Mouse (Mus musculus): ENCODE data around the gene Nags. TPM values are rescaled to one million over a fixed set of nuclear protein-coding genes. Genes with fewer than 3 reads are reported as not detected.

Nags gene
- not detected in 2 replicates for polyA plus RNA-seq (2015; fragmentation: Nextera tagmentation; extraction: Ambion mirVana)

DNA sequence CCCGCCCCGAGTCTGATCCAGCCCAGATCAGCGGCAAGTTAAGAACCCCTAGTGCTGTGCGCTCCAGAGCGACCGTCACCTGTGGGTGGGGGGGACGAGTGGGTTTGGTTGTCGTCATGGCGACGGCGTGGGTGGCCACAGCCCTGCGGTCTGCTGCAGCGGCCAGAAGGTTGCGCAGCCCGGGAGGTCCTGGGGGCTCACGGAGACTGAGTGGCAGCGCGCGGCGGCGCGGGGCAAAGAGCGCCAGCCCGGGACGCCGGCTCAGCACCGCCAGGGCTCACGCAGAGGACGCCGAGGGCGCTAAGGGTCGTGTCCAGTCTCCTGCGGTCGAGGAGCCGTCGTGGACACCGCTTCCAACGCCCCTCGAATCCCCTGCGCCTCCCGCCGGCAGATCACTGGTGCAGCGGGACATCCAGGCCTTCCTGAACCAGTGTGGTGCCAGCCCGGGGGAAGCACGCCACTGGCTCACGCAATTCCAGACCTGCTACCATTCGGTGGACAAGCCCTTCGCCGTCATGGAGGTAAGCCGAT lies at the start of gene Nags:
Nags (plus strand) TSS at position 43 of the 531 bp plus-strand sequence.
- Histone ChIP-seq H3K4me3 (peak within 1 kb of the TSS; percentile 17; the same call in 1 of the 2 replicates), H3K9me3 (replicated peaks) (no peaks in the 10 kb centered on the region), H3K4me1 (peaks cover 10% of the 10 kb centered on the region; the same call in 1 of the 2 replicates), H3K4me2 (peak within 1 kb of the TSS; percentile 44), H3K27ac (no peak within 1 kb of the TSS), H3K27me3 (peaks cover 75% of the 10 kb centered on the region), H3K36me3 (ENCODE audit: poor library complexity, severe bottlenecking) (no peaks in the 10 kb centered on the region), H3K9ac (no peak within 1 kb of the TSS)
- WGBS: under 1% methylated on average over 49 of the region's 50 CpGs
- ATAC-seq: no peak

DNA sequence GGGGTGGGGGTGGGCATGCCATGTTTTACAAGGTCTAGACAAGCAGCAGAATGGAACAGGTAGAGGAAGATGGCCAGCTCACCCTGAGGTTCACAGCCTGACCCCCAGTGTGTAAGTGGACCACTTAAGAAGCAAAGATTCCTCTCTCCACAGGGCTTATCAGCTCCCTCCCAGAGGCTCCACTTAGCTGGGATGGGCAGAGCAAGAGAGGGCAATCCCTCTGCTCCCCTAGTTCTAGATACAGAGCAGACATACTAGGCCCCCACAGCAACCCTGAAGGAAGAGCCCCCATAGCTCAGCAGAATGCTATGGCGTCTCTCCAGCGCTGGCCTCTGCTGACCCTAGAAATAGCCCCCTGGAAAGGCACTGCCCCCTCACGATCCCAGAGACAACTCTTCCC lies 49.6 kb upstream of the Nags start:
- no peak overlapping the region for H3K9ac ChIP-seq
- H3K4me1 ChIP-seq: peaks cover 15% of the 10 kb centered on the region
- H3K36me3 ChIP-seq (ENCODE audit: poor library complexity, severe bottlenecking): no peaks in the 10 kb centered on the region
- no peaks in the 10 kb centered on the region for H3K9me3 ChIP-seq (replicated peaks)
- H3K4me2 ChIP-seq: no peak overlapping the region
- H3K4me3 ChIP-seq: no peak overlapping the region
- no peak for ATAC-seq
- 71% methylated on average over 3 of the region's 3 CpGs for WGBS
- no peak overlapping the region for H3K27ac ChIP-seq
- peaks cover 14% of the 10 kb centered on the region; the same call in 1 of the 2 replicates for H3K27me3 ChIP-seq

DNA sequence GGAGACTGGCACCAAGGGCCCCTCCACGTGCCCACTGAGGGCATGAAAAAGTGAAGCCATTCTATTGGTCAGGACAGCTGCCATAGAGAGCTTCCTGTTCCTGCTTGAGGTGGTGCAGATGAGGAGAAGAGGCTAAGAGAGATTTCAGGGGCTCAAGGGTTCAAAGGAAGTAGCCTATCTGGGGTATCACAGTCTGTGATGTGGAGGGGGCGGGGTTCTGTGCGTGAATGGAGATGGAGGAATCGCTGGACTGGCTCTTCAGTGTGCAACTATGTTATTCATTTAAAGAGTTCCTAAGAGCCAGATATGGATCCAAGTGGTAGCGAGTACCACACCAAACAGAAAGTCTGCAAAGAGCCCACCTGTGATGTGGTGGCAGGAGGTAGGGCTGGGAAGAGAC lies 48.9 kb upstream of the Nags start:
- H3K9ac ChIP-seq: no peak overlapping the region

DNA sequence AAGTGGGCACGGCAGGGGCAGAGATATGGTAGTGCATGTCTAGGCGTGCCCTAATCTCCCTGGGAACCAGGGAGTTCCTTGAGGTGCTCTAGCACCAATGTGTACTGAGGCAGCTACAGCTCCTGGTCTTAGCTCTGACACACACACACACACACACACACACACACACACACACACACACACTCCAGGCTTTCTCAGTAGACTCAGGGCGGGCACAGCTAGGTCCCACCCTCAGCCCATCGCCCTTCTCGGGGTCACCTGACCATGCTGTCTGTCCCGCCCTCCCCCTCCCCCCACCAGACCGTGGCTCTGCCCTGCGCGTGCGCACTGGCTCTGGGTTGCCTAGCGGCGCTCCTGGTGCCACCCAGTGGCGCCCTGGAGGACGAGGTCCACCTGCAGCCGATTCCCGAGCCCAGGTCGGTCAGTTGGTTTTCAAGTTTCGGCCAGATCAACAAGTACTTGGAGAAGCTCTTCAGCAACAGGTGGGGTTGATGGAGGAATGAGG lies 48.4 kb upstream of the Nags start:
- Histone ChIP-seq H3K9me3 (replicated peaks) (no peaks in the 10 kb centered on the region), H3K4me3 (peak overlapping the region; percentile 21; the same call in 1 of the 2 replicates), H3K4me1 (peaks cover 15% of the 10 kb centered on the region), H3K9ac (0 out of 2 replicates have a peak overlapping the region, but pooled peaks have one; percentile 22), H3K27ac (0 out of 2 replicates have a peak overlapping the region, but pooled peaks have one; percentile 0), H3K27me3 (peaks cover 25% of the 10 kb centered on the region), H3K36me3 (ENCODE audit: poor library complexity, severe bottlenecking) (no peaks in the 10 kb centered on the region), H3K4me2 (peak overlapping the region; percentile 56)
- 4% methylated on average over 17 of the region's 18 CpGs for WGBS
- peak; percentile 89 for ATAC-seq

More for the DNA sequence above, 48.9 kb upstream of the Nags start:
- H3K9me3 ChIP-seq (replicated peaks): no peaks in the 10 kb centered on the region
- H3K27ac ChIP-seq: no peak overlapping the region
- 72% methylated on average over 5 of the region's 5 CpGs for WGBS
- peaks cover 21% of the 10 kb centered on the region for H3K27me3 ChIP-seq
- peaks cover 15% of the 10 kb centered on the region for H3K4me1 ChIP-seq
- H3K36me3 ChIP-seq (ENCODE audit: poor library complexity, severe bottlenecking): no peaks in the 10 kb centered on the region
- peak overlapping the region; percentile 56 for H3K4me2 ChIP-seq
- H3K4me3 ChIP-seq: peak overlapping the region; percentile 21; the same call in 1 of the 2 replicates
- ATAC-seq: no peak; the same call in 1 of the 2 replicates

DNA sequence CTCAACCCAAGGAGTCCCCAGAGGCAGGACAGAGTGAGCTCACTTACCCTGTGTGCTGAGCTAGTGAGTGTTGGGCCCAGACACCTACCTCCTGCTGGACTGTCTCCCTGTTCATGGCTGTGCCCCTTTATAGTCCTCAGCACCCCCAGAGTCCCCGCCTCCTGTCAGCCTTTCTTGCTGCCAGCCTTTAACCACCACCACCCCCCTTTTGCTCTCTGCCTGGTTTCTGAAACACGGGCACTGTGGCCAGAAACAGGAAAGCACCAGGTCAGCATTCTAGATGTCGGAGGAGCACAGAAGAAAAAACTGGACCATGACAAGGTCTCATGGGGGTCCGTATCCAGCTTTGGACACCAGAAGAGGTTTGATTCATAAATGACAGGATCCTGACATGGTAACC lies 44.1 kb upstream of the Nags start, which contains the start of gene Ppy:
Ppy (minus strand) TSS at position 101 of the 400 bp plus-strand sequence.
- H3K4me3 ChIP-seq: no peak within 1 kb of the TSS
- no peaks in the 10 kb centered on the region for H3K9me3 ChIP-seq (replicated peaks)
- H3K9ac ChIP-seq: no peak within 1 kb of the TSS
- no peak within 1 kb of the TSS for H3K27ac ChIP-seq
- H3K4me1 ChIP-seq: peaks cover 14% of the 10 kb centered on the region
- H3K27me3 ChIP-seq: peaks cover 62% of the 10 kb centered on the region
- 82% methylated on average over 4 of the region's 4 CpGs for WGBS
- no peaks in the 10 kb centered on the region for H3K36me3 ChIP-seq (ENCODE audit: poor library complexity, severe bottlenecking)
- no peak for ATAC-seq
- no peak within 1 kb of the TSS for H3K4me2 ChIP-seq

DNA sequence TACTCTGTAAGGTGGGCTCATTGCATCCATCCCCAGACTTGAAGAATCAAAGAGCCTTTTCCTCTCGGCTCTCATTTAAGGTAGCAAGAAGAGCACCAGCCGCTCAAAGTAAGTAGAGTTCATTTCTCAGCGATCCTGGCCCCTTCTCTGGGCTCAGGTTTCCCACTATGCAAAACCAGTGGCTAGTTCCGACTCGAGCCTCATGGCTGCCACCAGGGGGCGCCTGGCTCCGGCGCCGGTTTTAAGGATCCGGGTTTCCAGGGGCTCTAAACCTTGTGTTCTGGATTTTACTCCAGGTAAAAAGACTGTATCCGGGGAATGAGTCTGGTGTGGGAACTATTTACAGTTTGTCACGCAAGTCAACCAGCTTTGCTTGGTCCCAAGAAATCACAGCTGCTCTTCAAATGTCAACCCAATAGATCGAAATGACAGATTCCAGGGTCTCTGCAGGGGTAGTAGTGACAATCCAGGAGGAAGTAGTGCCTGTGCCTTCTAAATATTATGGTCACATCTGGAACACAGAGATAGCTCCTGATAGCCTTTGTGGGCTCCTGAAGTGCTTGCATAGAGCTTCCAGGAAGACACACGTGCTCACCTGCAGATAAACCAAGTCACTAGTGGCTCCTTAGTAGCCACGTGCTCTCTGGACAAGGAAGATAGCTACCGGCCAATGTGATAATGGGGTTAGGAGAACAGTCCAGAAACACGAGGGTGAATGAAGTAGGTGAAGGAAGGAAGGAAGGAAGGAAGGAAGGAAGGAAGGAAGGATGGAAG lies 42.6 kb upstream of the Nags start:
- no peak; the same call in 1 of the 2 replicates for ATAC-seq
- Histone ChIP-seq H3K4me2 (no peak overlapping the region), H3K36me3 (ENCODE audit: poor library complexity, severe bottlenecking) (no peaks in the 10 kb centered on the region), H3K27me3 (peaks cover 76% of the 10 kb centered on the region), H3K27ac (no peak overlapping the region), H3K9me3 (replicated peaks) (no peaks in the 10 kb centered on the region), H3K4me3 (no peak overlapping the region), H3K4me1 (no peaks in the 10 kb centered on the region), H3K9ac (no peak overlapping the region)
- 22% methylated on average over 17 of the region's 17 CpGs for WGBS

DNA sequence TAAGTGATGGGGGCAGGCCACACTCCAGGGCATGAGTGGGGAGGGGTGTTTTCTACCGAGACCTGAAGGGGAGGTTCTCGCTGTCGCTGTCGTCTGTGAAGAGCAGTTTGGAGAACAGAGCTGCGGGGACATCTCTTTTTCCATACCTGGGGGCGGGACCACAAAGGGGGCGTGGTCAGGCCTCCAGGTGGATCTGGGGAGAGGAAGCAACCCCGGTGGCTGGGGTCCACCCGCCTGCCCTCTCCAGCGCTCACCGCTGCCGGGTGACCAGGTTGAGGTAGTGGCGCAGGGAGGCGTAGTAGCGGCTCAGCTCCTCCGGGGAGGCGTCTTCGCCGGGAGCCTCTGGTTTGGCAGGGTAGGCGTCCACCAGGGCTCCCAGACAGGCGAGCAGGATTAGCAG lies 38.4 kb upstream of the Nags start:
- Histone ChIP-seq H3K4me2 (no peak overlapping the region), H3K9me3 (replicated peaks) (no peaks in the 10 kb centered on the region), H3K4me1 (no peaks in the 10 kb centered on the region), H3K27me3 (peaks cover 68% of the 10 kb centered on the region), H3K36me3 (ENCODE audit: poor library complexity, severe bottlenecking) (no peaks in the 10 kb centered on the region), H3K9ac (no peak overlapping the region), H3K4me3 (no peak overlapping the region), H3K27ac (no peak overlapping the region)
- no peak for ATAC-seq
- WGBS: 2% methylated on average over 21 of the region's 21 CpGs

DNA sequence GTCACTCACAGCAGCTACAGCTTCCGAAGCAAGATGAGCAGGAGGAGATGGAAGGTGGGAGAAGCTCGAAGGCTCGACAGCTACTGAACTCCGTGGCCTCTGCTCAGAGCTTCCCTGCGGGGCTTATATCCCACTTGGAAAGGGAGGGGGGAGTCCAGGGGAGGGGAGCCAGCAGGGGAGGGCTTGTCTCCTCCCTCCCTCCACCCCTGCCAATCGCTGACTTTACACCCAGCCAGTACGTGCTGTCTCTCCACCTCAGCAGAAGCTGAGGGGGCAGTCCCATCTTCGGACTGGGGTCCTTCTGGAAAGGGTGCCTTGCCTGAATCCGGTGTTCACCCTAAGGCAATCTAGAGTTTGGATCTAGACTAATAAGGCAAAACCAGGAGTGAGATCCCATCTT lies 37.6 kb upstream of the Nags start, which contains the start of gene Pyy:
Pyy (minus strand) TSS at position 101 of the 400 bp plus-strand sequence.
- Histone ChIP-seq H3K27ac (no peak within 1 kb of the TSS), H3K4me1 (no peaks in the 10 kb centered on the region), H3K4me3 (no peak within 1 kb of the TSS), H3K36me3 (ENCODE audit: poor library complexity, severe bottlenecking) (no peaks in the 10 kb centered on the region), H3K4me2 (no peak within 1 kb of the TSS), H3K9ac (no peak within 1 kb of the TSS), H3K9me3 (replicated peaks) (no peaks in the 10 kb centered on the region), H3K27me3 (peaks cover 64% of the 10 kb centered on the region)
- 16% methylated on average over 9 of the region's 9 CpGs for WGBS
- ATAC-seq: no peak

DNA sequence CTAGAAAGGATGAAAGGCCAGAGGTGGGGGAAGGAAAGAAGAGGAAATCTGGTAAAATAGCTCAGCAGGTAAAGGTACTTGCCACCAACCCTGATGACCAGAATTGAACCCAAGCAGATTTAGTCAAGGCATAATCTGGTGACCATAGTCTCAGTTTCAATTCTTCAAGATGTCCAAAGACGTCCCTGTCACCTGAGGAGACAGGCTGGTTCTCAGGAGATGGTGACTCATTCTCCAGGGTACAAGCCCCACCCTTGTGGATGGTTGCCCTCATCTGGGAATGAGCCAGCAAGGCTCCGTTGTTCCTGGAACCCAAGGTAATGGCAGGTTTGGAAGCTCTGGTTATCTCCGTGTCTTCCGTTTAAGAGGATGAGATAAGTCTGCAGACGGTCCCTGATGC lies 33.7 kb upstream of the Nags start:
- H3K4me3 ChIP-seq: no peak overlapping the region
- 87% methylated on average over 5 of the region's 5 CpGs for WGBS
- peaks cover 36% of the 10 kb centered on the region for H3K27me3 ChIP-seq
- no peaks in the 10 kb centered on the region for H3K9me3 ChIP-seq (replicated peaks)
- H3K4me1 ChIP-seq: no peaks in the 10 kb centered on the region
- H3K36me3 ChIP-seq (ENCODE audit: poor library complexity, severe bottlenecking): no peaks in the 10 kb centered on the region
- no peak overlapping the region for H3K27ac ChIP-seq
- H3K4me2 ChIP-seq: no peak overlapping the region
- H3K9ac ChIP-seq: no peak overlapping the region
- no peak for ATAC-seq

DNA sequence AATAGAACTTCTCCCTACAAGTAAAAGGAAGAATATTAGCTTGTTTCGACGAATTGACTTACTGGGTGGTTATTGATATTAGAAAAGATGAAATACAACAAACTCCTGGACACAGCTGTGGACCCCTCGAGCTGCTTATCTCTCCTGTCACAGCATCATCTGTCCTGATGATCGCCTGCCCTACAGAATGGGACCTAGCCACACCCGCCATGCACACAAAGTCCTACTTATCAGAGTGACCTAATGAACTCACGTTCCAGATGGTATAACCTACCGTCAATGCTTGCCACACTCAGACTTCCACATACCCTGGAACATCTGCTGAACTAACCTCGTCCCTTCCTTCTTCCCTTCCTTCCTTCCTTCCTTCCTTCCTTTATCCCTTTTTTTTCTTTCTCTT lies 29.1 kb upstream of the Nags start:
- Histone ChIP-seq H3K4me3 (no peak overlapping the region), H3K27me3 (0 out of 2 replicates have a peak, but pooled peaks cover 8% of the 10 kb centered on the region), H3K9ac (no peak overlapping the region), H3K4me1 (no peaks in the 10 kb centered on the region), H3K36me3 (ENCODE audit: poor library complexity, severe bottlenecking) (no peaks in the 10 kb centered on the region), H3K4me2 (no peak overlapping the region), H3K27ac (no peak overlapping the region), H3K9me3 (replicated peaks) (no peaks in the 10 kb centered on the region)
- ATAC-seq: no peak
- 86% methylated on average over 8 of the region's 8 CpGs for WGBS

DNA sequence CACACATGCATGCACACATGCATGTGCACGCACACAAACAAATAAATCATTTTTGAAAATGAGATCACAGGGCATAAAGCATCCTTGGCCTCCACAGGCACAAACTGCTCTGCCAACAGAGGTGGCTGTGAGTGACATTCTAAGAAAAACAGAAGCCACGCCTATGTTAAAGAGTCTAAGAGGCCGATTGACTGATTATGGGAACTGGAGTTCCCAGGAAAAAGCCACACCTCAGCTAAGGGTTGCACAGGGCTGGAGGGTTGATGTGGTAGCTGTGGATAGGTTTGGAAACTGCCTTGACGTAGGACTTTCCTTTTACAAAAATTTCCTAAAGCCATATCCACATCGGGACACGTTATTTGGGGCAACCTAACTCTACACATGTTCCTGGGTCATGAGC lies 27.9 kb upstream of the Nags start:
- Histone ChIP-seq H3K4me3 (no peak overlapping the region), H3K4me2 (no peak overlapping the region), H3K36me3 (ENCODE audit: poor library complexity, severe bottlenecking) (no peaks in the 10 kb centered on the region), H3K27me3 (0 out of 2 replicates have a peak, but pooled peaks cover 8% of the 10 kb centered on the region), H3K9ac (no peak overlapping the region), H3K9me3 (replicated peaks) (no peaks in the 10 kb centered on the region), H3K27ac (no peak overlapping the region), H3K4me1 (no peaks in the 10 kb centered on the region)
- 85% methylated on average over 6 of the region's 6 CpGs for WGBS
- ATAC-seq: no peak

DNA sequence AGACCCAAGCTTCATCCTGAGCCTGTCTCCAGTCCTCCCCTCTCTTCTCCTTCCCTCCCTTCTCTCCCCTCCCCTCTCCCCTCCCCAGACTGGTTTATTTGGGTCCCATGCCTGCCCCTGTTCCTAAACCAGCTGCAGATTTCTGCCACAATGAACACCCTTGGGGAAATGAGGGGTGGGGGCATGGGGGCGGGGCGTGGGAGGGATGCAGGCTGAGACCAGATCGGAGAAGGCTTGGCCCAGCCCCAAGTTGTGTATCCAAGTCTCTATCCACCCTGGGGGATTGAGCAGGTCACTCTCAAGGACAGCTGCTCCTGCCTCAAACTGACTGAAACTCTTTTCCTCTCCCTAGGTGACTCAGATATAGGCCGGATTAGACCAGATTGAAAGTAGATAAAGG lies 10.8 kb upstream of the Nags start:
- Histone ChIP-seq H3K4me1 (peaks cover 9% of the 10 kb centered on the region), H3K27me3 (peaks cover 12% of the 10 kb centered on the region; the same call in 1 of the 2 replicates), H3K9me3 (replicated peaks) (no peaks in the 10 kb centered on the region), H3K4me3 (no peak overlapping the region), H3K4me2 (no peak overlapping the region), H3K36me3 (ENCODE audit: poor library complexity, severe bottlenecking) (no peaks in the 10 kb centered on the region), H3K27ac (no peak overlapping the region), H3K9ac (peak overlapping the region; percentile 45; the same call in 1 of the 2 replicates)
- 23% methylated on average over 4 of the region's 4 CpGs for WGBS
- ATAC-seq: no peak
